Mouse (Mus musculus): ENCODE results near the gene Xylt2. TPM values are rescaled to one million over a fixed set of nuclear protein-coding genes. Genes with fewer than 3 reads are reported as not detected.
A peak's percentile ranks its signal among the peaks of the same experiment; 100 is the strongest.

The Xylt2 gene
- polyA plus RNA-seq, 1 experiment from 2014 or later, result 17.2 TPM

- Histone ChIP-seq H3K9me3 (no peaks in the 10 kb centered on the region), H3K4me2 (replicated peaks) (peak overlapping the region; percentile 87), H3K4me1 (peaks cover 8% of the 10 kb centered on the region), H3K4me3 (peak overlapping the region; percentile 79), H3K27me3 (no peaks in the 10 kb centered on the region), H3K9ac (replicated peaks) (peak overlapping the region; percentile 91), H3K36me3 (peaks cover 35% of the 10 kb centered on the region), H3K27ac (replicated peaks) (peak overlapping the region; percentile 25; the same call in 1 of the 2 replicates)
- ATAC-seq (ENCODE audit: low FRiP score, low read depth), result no peak
- 15% methylated on average over 26 of the region's 26 CpGs for WGBS
Measured at GRCm38 (mm10) chr11:94630199-94631011, 46.9 kb downstream of the Xylt2 start.

- Histone ChIP-seq H3K9me3 (no peaks in the 10 kb centered on the region), H3K4me1 (peaks cover 8% of the 10 kb centered on the region), H3K27ac (replicated peaks) (peak overlapping the region; percentile 25), H3K4me2 (replicated peaks) (peak overlapping the region; percentile 87), H3K27me3 (no peaks in the 10 kb centered on the region), H3K4me3 (peak overlapping the region; percentile 79), H3K9ac (replicated peaks) (peak overlapping the region; percentile 91), H3K36me3 (peaks cover 29% of the 10 kb centered on the region)
- ATAC-seq (ENCODE audit: low FRiP score, low read depth), result peak; percentile 83
- under 1% methylated on average over 23 of the region's 28 CpGs for WGBS
Measured at GRCm38 (mm10) chr11:94629884-94630198, 47.5 kb downstream of the Xylt2 start.

- 8% methylated on average over 38 of the region's 41 CpGs for whole genome bisulfite sequencing
- Histone ChIP-seq H3K27ac (replicated peaks) (peak within 1 kb of the TSS; percentile 25), H3K9me3 (no peaks in the 10 kb centered on the region), H3K4me1 (peaks cover 8% of the 10 kb centered on the region), H3K9ac (replicated peaks) (peak within 1 kb of the TSS; percentile 91), H3K4me3 (peak within 1 kb of the TSS; percentile 79), H3K4me2 (replicated peaks) (peak within 1 kb of the TSS; percentile 87), H3K27me3 (no peaks in the 10 kb centered on the region), H3K36me3 (peaks cover 24% of the 10 kb centered on the region)
- peak; percentile 99 for ATAC-seq (ENCODE audit: low FRiP score, low read depth)
Measured at GRCm38 (mm10) chr11:94629199-94629883, 48.0 kb downstream of the Xylt2 start, which contains the start of gene Lrrc59. Lrrc59 (plus strand) TSS chr11:94629767.

GRCm38 (mm10) chr11:94622162-94622561 is 55.2 kb downstream of the Xylt2 start:
- Histone ChIP-seq H3K9me3 (no peaks in the 10 kb centered on the region), H3K36me3 (no peaks in the 10 kb centered on the region), H3K4me1 (no peaks in the 10 kb centered on the region), H3K27ac (replicated peaks) (no peak overlapping the region), H3K4me2 (replicated peaks) (no peak overlapping the region), H3K9ac (replicated peaks) (no peak overlapping the region), H3K4me3 (no peak overlapping the region), H3K27me3 (peaks cover under 1% of the 10 kb centered on the region; the same call in 1 of the 2 replicates)
- no peak for ATAC-seq (ENCODE audit: low FRiP score, low read depth)
- 83% methylated on average over 2 of the region's 2 CpGs for WGBS

GRCm38 (mm10) chr11:94621458-94621852 is 55.9 kb downstream of the Xylt2 start:
- H3K4me3 ChIP-seq, result no peak overlapping the region
- H3K9me3 ChIP-seq, result no peaks in the 10 kb centered on the region
- ATAC-seq (ENCODE audit: low FRiP score, low read depth), result no peak
- H3K4me1 ChIP-seq, result no peaks in the 10 kb centered on the region
- H3K4me2 ChIP-seq (replicated peaks), result no peak overlapping the region
- H3K27me3 ChIP-seq, result peaks cover 7% of the 10 kb centered on the region
- H3K36me3 ChIP-seq, result no peaks in the 10 kb centered on the region
- H3K9ac ChIP-seq (replicated peaks), result no peak overlapping the region
- H3K27ac ChIP-seq (replicated peaks), result no peak overlapping the region

GRCm38 (mm10) chr11:94620766-94621457 is 56.4 kb downstream of the Xylt2 start:
- Histone ChIP-seq H3K4me2 (replicated peaks) (no peak overlapping the region), H3K9ac (replicated peaks) (no peak overlapping the region), H3K4me1 (no peaks in the 10 kb centered on the region), H3K27ac (replicated peaks) (no peak overlapping the region), H3K27me3 (peaks cover 11% of the 10 kb centered on the region), H3K36me3 (no peaks in the 10 kb centered on the region), H3K9me3 (no peaks in the 10 kb centered on the region), H3K4me3 (no peak overlapping the region)
- 59% methylated on average over 6 of the region's 6 CpGs for WGBS
- ATAC-seq (ENCODE audit: low FRiP score, low read depth), result no peak

GRCm38 (mm10) chr11:94617646-94618045 is 59.7 kb downstream of the Xylt2 start:
- H3K9ac ChIP-seq (replicated peaks), result no peak overlapping the region
- no peak overlapping the region for H3K27ac ChIP-seq (replicated peaks)
- no peaks in the 10 kb centered on the region for H3K9me3 ChIP-seq
- ATAC-seq (ENCODE audit: low FRiP score, low read depth), result no peak
- 94% methylated on average over 2 of the region's 2 CpGs for WGBS
- H3K4me2 ChIP-seq (replicated peaks), result no peak overlapping the region
- H3K4me1 ChIP-seq, result peaks cover 4% of the 10 kb centered on the region; the same call in 1 of the 2 replicates
- peaks cover 21% of the 10 kb centered on the region for H3K27me3 ChIP-seq
- no peak overlapping the region for H3K4me3 ChIP-seq
- H3K36me3 ChIP-seq, result no peaks in the 10 kb centered on the region

- Histone ChIP-seq H3K4me3 (no peak overlapping the region), H3K9ac (replicated peaks) (no peak overlapping the region), H3K4me2 (replicated peaks) (no peak overlapping the region), H3K27me3 (peaks cover 21% of the 10 kb centered on the region), H3K4me1 (peaks cover 4% of the 10 kb centered on the region; the same call in 1 of the 2 replicates), H3K9me3 (no peaks in the 10 kb centered on the region), H3K27ac (replicated peaks) (no peak overlapping the region), H3K36me3 (no peaks in the 10 kb centered on the region)
- WGBS, result 19% methylated on average over 4 of the region's 4 CpGs
- peak; percentile 52; the same call in 1 of the 2 replicates for ATAC-seq (ENCODE audit: low FRiP score, low read depth)
Measured at GRCm38 (mm10) chr11:94615494-94615893, 61.8 kb downstream of the Xylt2 start.

GRCm38 (mm10) chr11:94614603-94615002 is 62.7 kb downstream of the Xylt2 start:
- WGBS, result 75% methylated on average over 4 of the region's 4 CpGs
- Histone ChIP-seq H3K27ac (replicated peaks) (no peak overlapping the region), H3K36me3 (no peaks in the 10 kb centered on the region), H3K4me1 (peaks cover 4% of the 10 kb centered on the region; the same call in 1 of the 2 replicates), H3K4me2 (replicated peaks) (no peak overlapping the region), H3K4me3 (no peak overlapping the region), H3K9ac (replicated peaks) (no peak overlapping the region), H3K27me3 (peaks cover 21% of the 10 kb centered on the region), H3K9me3 (no peaks in the 10 kb centered on the region)
- ATAC-seq (ENCODE audit: low FRiP score, low read depth), result no peak

Other genes starting within 250 kb of the Xylt2 start
- gene Cacna1g, start 203.3 kb downstream of the Xylt2 start, polyA plus RNA-seq (2016; fragmentation: Nextera tagmentation; extraction: Ambion mirVana), result 16.2 and 16.5 TPM in 2 replicates
- gene Spata20, start 191.3 kb downstream of the Xylt2 start, polyA plus RNA-seq (2016; fragmentation: Nextera tagmentation; extraction: Ambion mirVana), result 0.36 TPM in 1 of 2 replicates, not detected in the other
- gene Epn3, start 177.5 kb downstream of the Xylt2 start, polyA plus RNA-seq (2016; fragmentation: Nextera tagmentation; extraction: Ambion mirVana), result 0.47 and 0.68 TPM in 2 replicates
- 2.9 and 4.9 TPM in 2 replicates for gene Mycbpap, start 155.8 kb downstream of the Xylt2 start, polyA plus RNA-seq (2016; fragmentation: Nextera tagmentation; extraction: Ambion mirVana)
- 4.3 and 5.4 TPM in 2 replicates for gene Rsad1, start 128.3 kb downstream of the Xylt2 start, polyA plus RNA-seq (2016; fragmentation: Nextera tagmentation; extraction: Ambion mirVana)
- 0.31 and 0.45 TPM in 2 replicates for gene Chad, start 112.5 kb downstream of the Xylt2 start, polyA plus RNA-seq (2016; fragmentation: Nextera tagmentation; extraction: Ambion mirVana)
- gene Acsf2, start 75.6 kb downstream of the Xylt2 start, polyA plus RNA-seq (2016; fragmentation: Nextera tagmentation; extraction: Ambion mirVana), result 3.1 and 3.7 TPM in 2 replicates
- gene Lrrc59, start 47.7 kb downstream of the Xylt2 start, polyA plus RNA-seq (2016; fragmentation: Nextera tagmentation; extraction: Ambion mirVana), result 215 and 222 TPM in 2 replicates
- 130 and 131 TPM in 2 replicates for gene Mrpl27, start 23.7 kb downstream of the Xylt2 start, polyA plus RNA-seq (2016; fragmentation: Nextera tagmentation; extraction: Ambion mirVana)
- 32.9 and 33.5 TPM in 2 replicates for gene Eme1, start 23.6 kb downstream of the Xylt2 start, polyA plus RNA-seq (2016; fragmentation: Nextera tagmentation; extraction: Ambion mirVana)
- not detected in 2 replicates for gene Gm11541, start 27.0 kb upstream of the Xylt2 start, polyA plus RNA-seq (2016; fragmentation: Nextera tagmentation; extraction: Ambion mirVana)
- 0.15 and 0.20 TPM in 2 replicates for gene Cdc34b, start 64.3 kb upstream of the Xylt2 start, polyA plus RNA-seq (2016; fragmentation: Nextera tagmentation; extraction: Ambion mirVana)
- gene Tmem92, start 105.2 kb upstream of the Xylt2 start, polyA plus RNA-seq (2016; fragmentation: Nextera tagmentation; extraction: Ambion mirVana), result not detected in 2 replicates

All from midbrain, embryonic 12.5 days (tissue).